Mouse (Mus musculus) c-Kit-negative CD71-positive TER-119-positive erythroid progenitor cells, embryonic 14.5 days (primary cell): ENCODE results near the gene Tmem181a.
"Not testable (repeated sequence)": the region's sequence is repeated elsewhere in the genome, so short reads cannot be mapped to it uniquely, and the experiment has no call there.

ENCODE experiments used
- DNase-seq: peaks from one replicate; pipeline ENCODE4 v3.0.0-alpha.2; 2013; ENCODE audit warnings: low read depth, low spot score

Gene Tmem181a

GRCm38 (mm10) chr17:6305656-6306270 lies 49.1 kb downstream of the Tmem181a start:
- not testable (repeated sequence) for DNase-seq

DNA sequence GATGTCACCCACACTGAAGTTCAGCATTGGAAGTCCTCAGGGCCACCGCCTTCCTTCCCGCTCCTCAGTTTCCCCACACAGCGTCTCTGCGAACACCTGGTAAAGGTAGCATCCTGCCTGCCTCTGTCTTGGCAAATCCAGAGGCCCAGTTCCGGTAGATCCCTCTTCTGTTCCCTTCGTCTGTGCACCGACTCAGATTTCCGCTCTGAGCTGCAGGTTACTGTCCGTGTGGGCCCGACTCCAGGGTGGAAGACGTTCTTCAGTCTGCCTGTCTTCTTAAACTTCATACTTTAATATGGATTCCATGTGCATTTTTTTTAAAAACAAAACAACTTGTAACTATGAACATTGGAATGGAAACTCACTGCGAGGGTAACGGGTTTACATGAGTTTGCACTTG lies 49.8 kb downstream of the Tmem181a start:
- DNase-seq: not testable (repeated sequence)

- DNase-seq: not testable (repeated sequence)
Measured at GRCm38 (mm10) chr17:6311716-6312115, 55.1 kb downstream of the Tmem181a start.

GRCm38 (mm10) chr17:6312755-6313154 lies 56.1 kb downstream of the Tmem181a start:
- not testable (repeated sequence) for DNase-seq

DNA sequence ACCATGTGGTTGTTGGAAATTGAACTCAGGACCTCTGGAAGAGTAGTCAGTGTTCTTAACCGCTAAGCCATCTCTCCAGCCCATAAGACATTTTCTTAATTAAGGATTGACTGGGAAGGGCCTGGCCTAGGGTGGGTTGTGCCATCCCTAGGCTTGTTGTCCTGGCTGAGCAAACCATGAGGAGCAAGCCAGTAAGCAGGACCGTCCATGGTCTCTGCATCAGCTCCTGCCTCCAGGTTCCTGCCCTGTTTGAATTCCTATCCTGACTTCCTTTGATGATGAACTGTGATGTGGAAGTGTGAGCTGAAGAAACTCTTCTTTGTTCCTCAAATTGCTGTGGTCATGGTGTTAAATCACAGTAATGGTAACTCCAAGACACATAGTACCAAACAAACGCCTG lies 57.8 kb downstream of the Tmem181a start:
- DNase-seq: not testable (repeated sequence)

- not testable (repeated sequence) for DNase-seq
Measured at GRCm38 (mm10) chr17:6315706-6316105, 59.0 kb downstream of the Tmem181a start.

DNA sequence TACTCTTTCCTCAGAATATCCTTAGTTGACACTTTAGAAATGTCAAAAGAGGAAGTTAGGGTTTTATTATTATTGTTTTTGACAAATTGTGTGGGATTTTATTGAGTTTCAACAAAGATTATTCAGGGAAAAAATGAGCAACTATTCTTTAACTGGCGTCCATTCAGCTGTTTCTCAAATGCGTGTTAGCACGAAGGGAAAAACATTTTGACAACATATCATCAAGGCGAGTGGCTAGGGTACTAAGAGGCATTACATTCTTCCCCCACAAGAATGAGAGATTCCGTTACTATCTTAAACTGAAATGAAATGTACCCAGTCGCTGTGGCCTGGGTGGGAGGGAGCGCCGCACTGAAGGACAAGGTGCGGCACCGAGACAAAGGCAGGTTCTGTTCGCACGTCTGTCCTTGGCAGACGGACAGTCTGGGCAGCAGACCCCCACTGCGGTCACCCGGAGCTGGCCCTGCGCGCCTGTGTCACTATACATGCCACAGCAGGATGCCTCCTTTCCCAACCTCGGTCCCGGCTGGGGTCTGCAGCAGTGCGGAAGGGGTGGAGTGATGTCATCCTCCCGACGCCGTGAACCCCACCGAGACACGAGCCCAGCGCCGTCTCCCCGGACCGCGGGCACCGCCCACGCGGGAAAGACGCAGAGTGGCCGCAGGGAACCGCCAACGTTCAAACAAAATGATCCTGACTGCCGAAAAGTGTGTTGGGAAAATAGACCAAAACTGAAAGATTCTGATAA lies 59.9 kb downstream of the Tmem181a start:
- DNase-seq: not testable (repeated sequence)

GRCm38 (mm10) chr17:6317339-6317985 lies 60.8 kb downstream of the Tmem181a start, which contains the start of gene Dynlt1a:
TSS of gene Dynlt1a (minus strand) at chr17:6317500.
- peak; percentile 69 for DNase-seq

DNA sequence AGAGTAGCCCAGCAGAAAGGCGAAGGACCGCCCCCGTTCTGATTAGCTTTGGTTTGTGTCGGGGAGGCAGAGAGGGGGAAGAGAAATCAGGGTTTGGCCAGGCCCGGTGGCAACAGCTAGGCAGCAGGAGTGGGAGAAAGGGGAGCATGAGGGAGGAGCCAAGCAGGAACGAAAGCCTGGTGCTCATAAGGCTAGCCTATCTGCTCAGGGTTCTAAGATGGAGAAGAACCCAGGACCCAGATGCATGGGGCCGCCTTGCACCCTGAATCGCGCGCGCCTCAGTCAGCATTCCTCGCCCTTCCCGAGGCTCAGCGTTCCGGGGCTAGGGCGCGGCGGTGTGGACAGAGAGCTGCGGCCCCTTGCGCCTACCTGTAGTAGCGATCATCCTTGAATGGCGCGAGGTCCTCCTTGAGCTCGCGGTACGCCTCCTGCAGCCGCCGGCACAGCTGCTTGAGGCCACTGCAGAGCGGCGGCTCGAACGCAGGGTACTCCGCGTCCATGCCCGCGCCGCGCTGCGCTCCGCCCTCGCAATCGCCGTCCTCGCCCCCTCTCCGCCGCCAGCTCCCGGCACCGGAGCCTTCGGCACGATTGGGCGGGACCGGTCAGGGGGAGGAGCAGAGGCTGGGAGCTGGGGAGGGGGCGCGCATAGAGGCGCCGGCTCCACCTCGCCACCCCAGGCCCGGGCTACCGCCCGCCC lies 64.6 kb downstream of the Tmem181a start:
- DNase-seq: not testable (repeated sequence)

- not testable (repeated sequence) for DNase-seq
Measured at GRCm38 (mm10) chr17:6321778-6322101, 65.1 kb downstream of the Tmem181a start.

DNA sequence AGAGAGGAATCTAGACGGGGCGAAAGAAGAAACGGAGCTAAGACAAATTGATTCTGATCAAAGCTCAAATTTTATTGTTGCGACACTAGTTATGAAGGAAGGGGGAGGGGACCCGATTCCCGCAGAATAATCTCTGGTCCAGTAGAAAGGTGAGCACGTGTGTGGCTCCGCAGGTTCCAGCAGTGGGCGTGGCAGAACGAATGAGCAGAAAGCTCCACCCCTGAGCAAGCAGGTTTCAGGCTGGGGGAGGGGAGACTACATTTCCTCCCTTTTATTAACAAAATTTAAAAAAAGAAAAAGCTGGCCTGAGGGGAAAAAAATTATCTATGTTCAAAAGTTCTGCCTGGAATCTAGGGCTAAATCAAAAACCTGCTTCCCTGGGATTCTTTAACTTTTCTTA lies 68.4 kb downstream of the Tmem181a start:
- DNase-seq: not testable (repeated sequence)

DNA sequence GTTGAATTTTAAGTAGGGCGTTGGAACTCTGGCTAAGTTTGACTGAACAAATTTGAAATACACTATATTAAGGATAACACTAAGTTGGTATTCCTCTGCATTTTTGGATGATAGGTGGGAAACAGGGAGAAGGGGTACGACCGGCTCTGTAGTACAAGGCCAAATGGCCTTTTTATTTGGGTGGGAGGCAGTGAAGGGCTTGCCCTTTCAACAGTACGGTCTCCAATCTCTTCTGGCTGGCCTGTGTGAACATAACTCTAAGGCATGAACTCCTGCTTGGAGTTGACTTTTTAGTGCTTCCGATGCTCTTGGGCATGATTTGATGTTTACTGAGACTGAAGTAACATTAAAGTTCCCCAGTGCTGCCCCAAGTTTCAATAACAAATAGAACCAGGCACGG lies 68.9 kb downstream of the Tmem181a start:
- DNase-seq: not testable (repeated sequence)

GRCm38 (mm10) chr17:6327554-6327953 lies 70.9 kb downstream of the Tmem181a start:
- not testable (repeated sequence) for DNase-seq

DNA sequence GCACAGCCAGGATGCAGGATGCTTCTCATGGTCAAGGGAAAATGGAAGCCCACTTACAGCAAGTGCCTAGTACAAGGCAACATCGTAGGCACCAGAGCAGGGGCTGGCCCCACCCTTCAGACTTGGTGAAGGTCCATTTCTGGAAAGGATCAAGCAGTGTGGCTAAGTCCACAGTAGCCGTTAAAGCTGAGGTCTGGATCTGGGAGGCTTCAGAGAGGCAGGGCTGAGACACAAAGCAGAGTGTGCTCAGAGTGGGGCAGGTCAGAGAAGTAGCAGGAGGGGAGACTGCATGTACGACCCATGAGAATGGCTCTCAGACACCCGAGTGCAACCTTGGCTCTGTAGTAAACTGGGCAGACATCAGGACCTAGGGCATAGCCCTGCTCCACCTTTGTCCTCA lies 72.3 kb downstream of the Tmem181a start:
- DNase-seq: not testable (repeated sequence)

DNA sequence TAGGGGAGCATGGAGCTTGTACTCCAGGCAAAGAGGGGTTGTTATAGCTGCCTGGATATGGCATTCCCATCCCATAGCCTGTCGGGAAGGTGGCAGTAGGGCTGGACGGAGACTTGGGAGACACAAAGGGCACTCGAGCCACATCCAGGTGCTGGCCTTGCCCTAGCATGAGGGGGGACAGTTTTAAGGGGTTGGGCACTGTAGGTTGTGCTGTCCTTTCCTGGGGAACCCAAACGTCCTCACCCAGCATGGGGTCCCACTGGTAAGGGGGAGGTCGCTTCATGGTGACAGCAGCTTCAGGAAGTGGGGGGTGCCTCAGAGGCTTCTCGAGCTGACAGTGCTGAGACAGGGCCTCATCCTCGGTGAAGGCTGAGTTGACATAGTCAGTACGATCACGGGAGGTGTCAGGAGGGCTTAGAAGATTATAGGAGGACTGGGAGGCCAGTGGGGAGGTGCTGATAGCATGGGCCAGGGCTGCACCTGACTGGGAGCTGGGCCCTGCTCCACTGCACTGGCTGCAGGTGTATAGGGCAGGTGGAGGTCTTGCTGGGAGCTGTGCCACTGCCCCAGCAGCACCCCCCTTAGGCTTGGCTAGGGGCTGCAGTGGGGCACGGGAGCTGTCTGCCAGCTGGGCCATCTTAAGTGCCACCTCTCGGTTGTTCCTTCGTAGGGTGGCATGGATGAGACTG lies 86.1 kb downstream of the Tmem181a start:
- not testable (repeated sequence) for DNase-seq

GRCm38 (mm10) chr17:6355256-6355655 lies 98.6 kb downstream of the Tmem181a start:
- DNase-seq: not testable (repeated sequence)
